Mouse (Mus musculus): ENCODE measurements around the gene Gm3591.
"Not testable (repeated sequence)": the region's sequence is repeated elsewhere in the genome, so short reads cannot be mapped to it uniquely, and the experiment has no call there.

Gm3591 gene

DNA sequence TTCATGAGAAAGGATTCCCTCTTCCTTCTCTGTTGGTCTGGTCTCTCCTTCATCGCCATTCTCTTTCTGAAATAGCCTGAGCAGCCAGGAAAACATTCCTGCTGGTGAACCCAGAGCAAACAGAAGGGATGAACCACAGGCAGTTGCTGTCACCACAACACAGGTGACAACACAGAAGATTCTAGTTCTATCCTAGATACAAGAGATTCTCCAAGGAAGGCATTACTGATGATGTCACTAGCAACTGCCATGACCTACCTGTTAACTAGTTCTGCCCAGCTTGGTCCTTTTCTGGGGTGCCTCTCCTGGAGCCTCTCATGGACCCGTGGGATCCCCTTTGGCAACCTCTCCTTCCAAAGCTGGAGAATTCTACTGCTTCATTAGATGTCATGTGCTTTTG, at the start of gene Gm3591:
TSS of gene Gm3591 (minus strand) at position 101 of the 400 bp plus-strand sequence.
- not testable (repeated sequence) for DNase-seq (ENCODE audit: low spot score)

DNA sequence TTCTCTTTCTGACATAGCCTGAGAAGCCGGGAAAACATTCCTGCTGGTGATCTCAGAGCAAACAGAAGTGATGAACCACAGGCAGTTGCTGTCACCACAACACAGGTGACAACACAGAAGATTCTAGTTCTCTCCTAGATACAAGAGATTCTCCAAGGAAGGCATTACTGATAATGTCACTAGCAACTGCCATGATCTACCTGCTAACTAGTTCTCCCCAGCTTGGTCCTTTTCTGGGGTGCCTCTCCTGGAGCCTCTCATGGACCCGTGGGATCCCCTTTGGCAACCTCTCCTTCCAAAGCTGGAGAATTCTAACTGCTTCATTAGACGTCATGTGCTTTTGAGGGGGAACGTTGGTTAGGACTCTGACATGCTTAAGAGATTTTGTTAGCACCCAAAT, 32.2 kb upstream of the Gm3591 start, which contains the start of gene Gm3594:
TSS of gene Gm3594 (minus strand) at position 101 of the 400 bp plus-strand sequence.
- not testable (repeated sequence) for DNase-seq (ENCODE audit: low spot score)

DNA sequence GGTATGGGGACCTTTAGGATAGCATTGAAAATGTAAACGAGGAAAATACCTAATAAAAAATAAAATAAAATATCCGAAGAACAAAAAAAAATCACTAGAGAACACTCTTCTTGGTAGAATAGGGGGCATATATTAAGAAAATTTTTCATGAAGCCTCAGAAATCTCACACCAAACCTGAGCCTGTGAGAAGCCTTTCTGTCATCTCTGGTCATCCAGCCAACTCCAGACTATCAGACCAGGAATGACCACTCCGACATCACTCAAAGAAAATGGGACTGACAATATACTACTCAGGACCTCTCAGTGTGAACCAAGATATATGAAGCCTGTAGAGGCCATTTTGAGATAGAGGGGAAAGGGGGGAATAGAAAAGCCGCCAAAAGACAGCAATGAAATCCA, 28.5 kb upstream of the Gm3591 start:
- DNase-seq (ENCODE audit: low spot score): not testable (repeated sequence)

DNA sequence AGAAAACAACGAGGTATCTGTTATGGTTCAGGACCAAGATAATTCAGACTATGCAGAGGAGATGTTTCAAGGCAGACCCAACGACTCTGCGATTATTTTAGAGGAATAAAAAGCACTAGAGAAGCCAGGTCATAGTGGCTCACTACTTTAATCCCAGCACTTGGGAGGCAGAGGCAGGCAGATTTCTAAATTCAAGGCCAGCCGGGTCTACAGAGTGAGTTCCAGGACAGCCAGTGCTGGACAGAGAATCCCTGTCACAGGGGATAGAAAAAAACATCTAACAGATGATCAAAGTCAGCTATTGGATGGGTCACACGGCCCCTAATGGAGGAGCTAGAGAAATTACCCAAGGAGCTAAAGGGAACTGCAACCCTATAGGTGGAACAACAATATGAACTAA, 27.9 kb upstream of the Gm3591 start:
- not testable (repeated sequence) for DNase-seq (ENCODE audit: low spot score)

- not testable (repeated sequence) for DNase-seq (ENCODE audit: low spot score)
Observed at GRCm38 (mm10) chr14:6426766-6427165, 14.5 kb upstream of the Gm3591 start.

DNA sequence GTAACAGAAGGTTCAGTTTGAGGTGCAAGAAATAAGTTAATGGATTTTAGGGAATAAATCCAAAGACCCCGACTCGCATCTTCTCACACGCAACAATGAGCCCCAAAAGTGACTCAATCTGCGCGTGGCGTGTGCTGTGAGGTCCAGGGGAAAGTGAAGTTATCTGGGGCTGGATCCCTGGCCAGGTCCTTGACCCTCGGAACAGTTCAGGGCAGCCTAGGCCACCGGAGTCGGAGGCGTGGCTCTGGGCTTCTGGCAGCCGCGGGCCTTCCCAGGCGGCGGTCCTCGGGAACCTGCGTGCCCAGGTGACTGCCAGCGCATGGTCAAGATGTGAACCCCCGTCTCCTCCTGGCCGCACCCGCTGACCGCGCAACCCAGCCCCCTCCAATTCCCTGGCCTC, 14.1 kb upstream of the Gm3591 start:
- not testable (repeated sequence) for DNase-seq (ENCODE audit: low spot score)

DNA sequence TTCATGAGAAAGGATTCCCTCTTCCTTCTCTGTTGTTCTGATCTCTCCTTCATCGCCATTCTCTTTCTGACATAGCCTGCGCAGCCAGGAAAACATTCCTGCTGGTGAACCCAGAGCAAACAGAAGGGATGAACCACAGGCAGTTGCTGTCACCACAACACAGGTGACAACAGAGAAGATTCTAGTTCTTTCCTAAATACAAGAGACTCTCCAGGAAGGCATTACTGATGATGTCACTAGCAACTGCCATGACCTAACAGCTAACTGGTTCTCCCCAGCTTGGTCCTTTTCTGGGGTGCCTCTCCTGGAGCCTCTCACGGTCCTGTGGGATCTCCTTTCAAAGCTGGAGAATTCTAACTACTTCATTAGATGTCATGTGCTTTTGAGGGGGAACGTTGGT, 22.1 kb downstream of the Gm3591 start, which contains the start of gene Gm16440:
TSS of gene Gm16440 (minus strand) at position 101 of the 400 bp plus-strand sequence.
- not testable (repeated sequence) for DNase-seq (ENCODE audit: low spot score)
